Mouse (Mus musculus) forebrain, embryonic 15.5 days (tissue): ENCODE measurements around the gene Crip2. TPM values are rescaled to one million over a fixed set of nuclear protein-coding genes. Genes with fewer than 3 reads are reported as not detected.

Experiments used
- ATAC-seq: fragments of 200-750 bp; cut with Nextera tagmentation; replicated peaks from 2 replicates; pipeline ENCODE4 v1.8.0; 2017; ENCODE audit warnings: mild to moderate bottlenecking, moderate TSS enrichment, moderate library complexity
- H3K27ac ChIP-seq: fragments of 300-500 bp; sonication (generic); replicated peaks from 2 replicates; pipeline ENCODE4 v1.5.1; 2015; ENCODE audit warnings: mild to moderate bottlenecking, inconsistent platforms
- H3K27me3 ChIP-seq: fragments of 300-500 bp; sonication (generic); 2 replicates; pipeline ENCODE4 v1.6.1; 2015; ENCODE audit warnings: inconsistent platforms
- H3K36me3 ChIP-seq: fragments of 300-500 bp; sonication (generic); 2 replicates; pipeline ENCODE4 v1.6.1; 2015; ENCODE audit warnings: mild to moderate bottlenecking, inconsistent platforms
- H3K4me1 ChIP-seq: fragments of 300-500 bp; sonication (generic); 2 replicates; pipeline ENCODE4 v1.6.1; 2015; ENCODE audit warnings: inconsistent platforms
- H3K4me2 ChIP-seq: fragments of 300-500 bp; sonication (generic); replicated peaks from 2 replicates; pipeline ENCODE4 v1.6.1; 2015; ENCODE audit warnings: mild to moderate bottlenecking, inconsistent platforms
- H3K4me3 ChIP-seq: fragments of 300-500 bp; sonication (generic); 2 replicates; pipeline ENCODE4 v1.5.1; 2015; ENCODE audit warnings: mild to moderate bottlenecking, inconsistent platforms
- H3K9ac ChIP-seq: fragments of 300-500 bp; sonication (generic); replicated peaks from 2 replicates; pipeline ENCODE4 v1.6.1; 2015; ENCODE audit warnings: mild to moderate bottlenecking, inconsistent platforms
- H3K9me3 ChIP-seq: fragments of 300-500 bp; sonication (generic); 2 replicates; pipeline ENCODE4 v1.6.1; 2016; ENCODE audit warnings: inconsistent platforms
- WGBS: fragments of 180-500 bp; shearing (Covaris S2); methylation state at CpG from one replicate; pipeline ENCODE4 v1.1.7; 2015; ENCODE audit warnings: mixed read lengths; 5-methylcytosine and 5-hydroxymethylcytosine counted together
- polyA plus RNA-seq: library from polyadenylated mRNA; unstranded; fragments of >200 nt; fragmentation: Nextera tagmentation; extraction: Ambion mirVana; gene quantifications from 2 replicates; pipeline ENCODE4 v1.2.1, GENCODE M21; 2015

The Crip2 gene
- 407 and 414 TPM in 2 replicates for polyA plus RNA-seq

DNA sequence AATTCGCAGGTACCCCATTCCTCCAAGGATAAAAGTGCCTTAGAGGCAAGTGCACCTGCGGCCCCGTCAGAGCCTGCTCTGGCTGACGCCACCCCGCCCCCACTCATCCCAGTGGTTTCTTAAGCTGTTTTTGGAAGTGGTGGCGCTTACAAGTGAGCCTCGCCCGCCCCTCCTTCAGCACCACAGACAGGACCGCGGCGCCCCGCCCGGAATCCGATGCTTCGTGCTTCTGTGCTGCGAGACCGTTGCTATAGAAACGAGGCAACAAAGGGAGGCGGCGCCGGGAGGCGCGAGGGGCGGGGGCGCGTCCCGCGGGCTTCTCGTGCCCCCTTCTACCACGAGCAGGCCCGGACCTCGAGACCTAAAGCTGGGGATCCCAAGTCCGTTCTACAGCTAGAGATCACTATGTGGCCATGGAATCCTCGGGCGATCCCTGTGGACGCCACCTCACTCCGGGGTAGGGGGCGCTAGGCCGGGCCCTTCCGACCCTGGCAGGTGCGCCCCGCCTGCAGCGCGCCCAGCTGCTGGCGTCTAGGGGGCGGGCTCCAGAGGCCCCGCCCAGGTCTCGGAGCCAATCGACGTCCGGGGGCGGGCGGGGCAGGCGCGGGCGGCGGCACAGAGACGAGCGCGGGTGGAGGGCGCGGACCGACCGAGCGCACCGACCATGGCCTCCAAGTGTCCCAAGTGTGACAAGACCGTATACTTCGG lies at the start of gene Crip2:
Gene Crip2, plus strand, starts transcription at position 329 of the 708 bp plus-strand sequence.
- Histone ChIP-seq H3K27ac (peak within 1 kb of the TSS; percentile 89), H3K4me1 (peaks cover 45% of the 10 kb centered on the region), H3K4me2 (peak within 1 kb of the TSS; percentile 62), H3K27me3 (no peaks in the 10 kb centered on the region), H3K9me3 (no peaks in the 10 kb centered on the region), H3K36me3 (peaks cover 42% of the 10 kb centered on the region), H3K9ac (peak within 1 kb of the TSS; percentile 51), H3K4me3 (peak within 1 kb of the TSS; percentile 70)
- ATAC-seq, result peak; percentile 87
- WGBS, result under 1% methylated on average over 67 of the region's 68 CpGs

DNA sequence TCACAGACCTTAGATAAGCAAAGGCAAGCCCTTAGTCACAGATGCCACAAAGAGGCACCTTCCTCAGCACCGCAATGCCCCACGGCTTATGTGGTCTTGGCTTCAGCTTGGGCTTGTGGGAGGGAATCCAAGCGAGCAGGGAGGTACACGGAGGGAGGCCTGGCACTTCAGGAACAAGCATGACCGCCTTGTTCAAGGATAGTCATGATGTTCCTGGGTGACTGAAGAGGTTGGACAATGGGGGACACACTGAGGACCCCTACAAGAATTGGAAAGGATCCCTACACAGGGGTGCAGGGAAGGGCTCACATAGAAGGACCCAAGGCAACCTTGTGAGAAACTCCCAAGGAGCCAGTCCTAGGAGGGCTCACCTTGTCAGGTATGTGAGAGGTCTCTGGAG lies 43.0 kb upstream of the Crip2 start:
- Histone ChIP-seq H3K9me3 (no peaks in the 10 kb centered on the region), H3K27me3 (no peaks in the 10 kb centered on the region), H3K27ac (no peak overlapping the region), H3K4me2 (peak overlapping the region; percentile 97), H3K9ac (peak overlapping the region; percentile 100; the same call in 1 of the 2 replicates), H3K4me3 (peak overlapping the region; percentile 98), H3K4me1 (peaks cover 37% of the 10 kb centered on the region), H3K36me3 (no peaks in the 10 kb centered on the region)
- ATAC-seq, result no peak
- WGBS, result 83% methylated on average over 5 of the region's 5 CpGs

DNA sequence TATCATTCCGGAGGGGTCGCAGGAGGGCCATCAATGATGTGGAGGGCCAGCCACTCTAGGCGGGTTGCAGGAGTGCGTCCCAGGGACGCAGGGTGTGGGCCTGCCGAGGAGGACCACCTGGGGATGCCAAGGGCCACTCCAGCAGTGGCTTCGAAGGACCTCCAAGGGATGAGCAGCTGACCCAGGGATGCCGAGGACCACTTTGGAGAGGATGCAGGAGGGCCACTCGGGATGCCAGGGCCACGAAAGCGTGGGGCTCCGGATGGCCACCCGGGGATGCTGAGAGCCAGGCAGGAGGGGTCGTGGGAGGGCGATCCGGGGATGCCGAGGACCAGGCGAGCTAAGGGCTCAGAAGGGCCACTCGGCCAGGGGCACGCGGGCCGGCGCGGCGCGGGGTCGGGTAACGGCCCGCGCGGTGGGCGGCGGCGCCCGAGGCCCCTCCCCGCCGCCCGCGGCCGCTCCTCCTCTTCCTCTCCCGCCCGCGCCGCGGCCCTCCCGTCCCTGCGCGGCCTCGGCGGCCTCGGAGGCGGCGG lies 42.2 kb upstream of the Crip2 start, which contains the start of gene Mta1:
Gene Mta1, plus strand, starts transcription at position 530 of the 533 bp plus-strand sequence.
- H3K27ac ChIP-seq, result peak within 1 kb of the TSS; percentile 79
- no peaks in the 10 kb centered on the region for H3K9me3 ChIP-seq
- H3K4me1 ChIP-seq, result peaks cover 41% of the 10 kb centered on the region
- H3K36me3 ChIP-seq, result no peaks in the 10 kb centered on the region
- H3K9ac ChIP-seq, result peak within 1 kb of the TSS; percentile 100
- H3K27me3 ChIP-seq, result no peaks in the 10 kb centered on the region
- H3K4me2 ChIP-seq, result peak within 1 kb of the TSS; percentile 97
- peak; percentile 72 for ATAC-seq
- WGBS, result 2% methylated on average over 47 of the region's 53 CpGs
- peak within 1 kb of the TSS; percentile 98 for H3K4me3 ChIP-seq

DNA sequence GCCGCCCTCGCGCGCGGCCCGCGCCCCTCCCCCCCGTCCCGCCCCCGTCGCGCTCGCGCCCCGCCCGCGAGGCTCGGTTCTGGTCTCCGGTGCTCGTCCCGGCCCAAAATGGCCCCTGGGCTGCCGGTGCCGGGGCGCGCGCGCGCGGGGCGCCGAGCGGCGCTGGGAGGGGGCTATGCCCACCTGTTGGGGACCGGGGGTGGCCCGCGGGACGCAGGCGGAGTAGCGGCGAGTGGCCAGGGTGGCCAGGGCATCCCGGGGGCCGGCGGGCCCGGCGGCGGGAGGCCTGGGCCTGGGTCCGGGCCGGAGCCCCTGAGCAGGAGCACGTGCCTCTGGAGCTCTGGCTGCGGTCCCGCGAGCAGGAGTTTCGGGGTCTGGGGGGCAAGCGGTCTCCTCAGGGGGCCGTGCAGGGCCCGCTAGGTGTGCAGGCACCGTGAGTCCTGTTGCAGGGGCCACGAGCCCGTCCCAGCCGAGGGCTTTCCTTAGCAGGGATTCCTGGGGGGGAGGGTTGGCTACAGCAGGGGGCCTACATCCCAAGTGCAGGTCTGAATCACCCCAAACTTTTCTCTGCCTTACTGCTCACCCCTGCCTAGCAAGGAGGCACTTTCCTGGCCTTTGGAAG lies 41.4 kb upstream of the Crip2 start:
- Histone ChIP-seq H3K27me3 (no peaks in the 10 kb centered on the region), H3K4me3 (peak overlapping the region; percentile 98), H3K9ac (peak overlapping the region; percentile 100), H3K27ac (peak overlapping the region; percentile 77), H3K36me3 (no peaks in the 10 kb centered on the region), H3K9me3 (no peaks in the 10 kb centered on the region), H3K4me2 (peak overlapping the region; percentile 92), H3K4me1 (peaks cover 41% of the 10 kb centered on the region)
- 2% methylated on average over 58 of the region's 60 CpGs for WGBS
- ATAC-seq, result peak; percentile 11; the same call in 1 of the 2 replicates

DNA sequence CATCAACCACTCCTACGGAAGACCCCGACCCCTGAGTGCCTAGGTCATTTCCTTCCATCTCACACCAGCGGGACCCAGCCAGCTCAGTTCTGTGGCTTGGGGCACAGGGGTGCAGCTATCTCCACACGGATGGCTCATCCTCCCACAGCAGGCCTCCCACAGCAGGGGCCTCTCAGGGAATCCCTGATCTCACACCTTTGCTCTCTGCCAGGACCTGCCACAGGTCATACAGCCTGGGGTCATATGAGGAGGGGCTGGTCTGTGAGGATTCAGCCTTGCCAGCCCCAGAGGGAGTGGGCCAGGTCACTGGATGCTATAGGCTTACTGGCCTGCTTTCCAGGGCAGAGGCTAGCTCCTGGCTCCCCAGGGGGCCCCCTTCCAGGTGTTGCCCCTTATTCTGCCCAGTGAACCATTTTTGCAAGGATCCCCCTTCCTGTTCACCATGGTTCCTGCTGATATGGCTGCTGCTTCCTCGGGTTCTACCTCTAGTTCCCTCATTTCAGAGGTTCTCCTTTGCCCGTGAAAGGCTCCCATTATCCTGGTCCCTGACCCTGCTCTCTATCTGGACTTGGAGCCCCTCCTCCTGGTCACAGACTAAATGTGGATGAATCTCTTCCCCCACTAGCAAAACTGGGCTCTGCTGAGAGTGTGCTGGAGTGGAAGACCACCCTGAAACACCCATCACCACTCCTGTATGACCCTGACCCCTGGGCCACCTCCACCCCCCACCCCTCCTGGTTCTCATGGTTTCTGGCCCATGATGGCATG lies 40.4 kb upstream of the Crip2 start:
- no peak overlapping the region; the same call in 1 of the 2 replicates for H3K27ac ChIP-seq
- H3K4me1 ChIP-seq, result peaks cover 41% of the 10 kb centered on the region
- H3K9ac ChIP-seq, result peak overlapping the region; percentile 100

DNA sequence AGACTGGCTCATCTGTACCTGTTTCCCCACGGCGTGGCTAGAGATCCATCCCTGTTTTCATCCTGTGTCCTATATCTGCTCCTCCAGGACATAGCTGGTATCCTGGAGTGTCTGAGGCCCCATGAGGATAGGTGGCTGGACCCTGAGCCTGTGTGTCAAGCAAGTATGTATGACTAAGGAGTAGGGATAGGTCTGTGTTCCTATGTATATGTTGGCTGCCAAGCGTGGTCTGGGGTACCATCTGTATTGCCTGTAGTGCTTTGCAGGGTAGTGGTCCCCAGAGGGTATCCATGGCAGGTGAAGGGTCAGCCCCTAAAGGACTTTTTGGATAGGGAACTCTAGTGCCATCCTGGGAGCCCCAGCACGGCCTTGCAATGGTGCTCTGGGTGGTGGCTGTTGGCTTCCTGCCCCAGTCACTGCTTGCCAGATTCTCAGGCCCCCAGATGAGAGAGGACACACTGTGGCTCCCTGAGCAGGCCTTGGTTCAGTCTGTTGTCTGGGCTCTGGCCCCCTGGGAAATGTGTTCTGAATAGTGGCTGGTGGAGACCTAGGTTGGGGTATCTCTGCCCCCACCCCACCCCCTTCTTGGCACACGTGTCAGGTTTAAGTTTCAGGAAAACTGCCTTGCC lies 39.5 kb upstream of the Crip2 start:
- no peak overlapping the region; the same call in 1 of the 2 replicates for H3K27ac ChIP-seq
- H3K27me3 ChIP-seq, result no peaks in the 10 kb centered on the region
- no peak overlapping the region for H3K4me3 ChIP-seq
- no peak overlapping the region for H3K9ac ChIP-seq
- WGBS, result 71% methylated on average over 5 of the region's 5 CpGs
- ATAC-seq, result no peak
- H3K4me2 ChIP-seq, result no peak overlapping the region
- H3K9me3 ChIP-seq, result no peaks in the 10 kb centered on the region
- no peaks in the 10 kb centered on the region for H3K36me3 ChIP-seq
- peaks cover 41% of the 10 kb centered on the region for H3K4me1 ChIP-seq

More for the DNA sequence above, 40.4 kb upstream of the Crip2 start:
- Histone ChIP-seq H3K4me3 (peak overlapping the region; percentile 98), H3K36me3 (no peaks in the 10 kb centered on the region), H3K9me3 (no peaks in the 10 kb centered on the region), H3K27me3 (no peaks in the 10 kb centered on the region), H3K4me2 (peak overlapping the region; percentile 92)
- WGBS, result 30% methylated on average over 6 of the region's 6 CpGs
- no peak for ATAC-seq

DNA sequence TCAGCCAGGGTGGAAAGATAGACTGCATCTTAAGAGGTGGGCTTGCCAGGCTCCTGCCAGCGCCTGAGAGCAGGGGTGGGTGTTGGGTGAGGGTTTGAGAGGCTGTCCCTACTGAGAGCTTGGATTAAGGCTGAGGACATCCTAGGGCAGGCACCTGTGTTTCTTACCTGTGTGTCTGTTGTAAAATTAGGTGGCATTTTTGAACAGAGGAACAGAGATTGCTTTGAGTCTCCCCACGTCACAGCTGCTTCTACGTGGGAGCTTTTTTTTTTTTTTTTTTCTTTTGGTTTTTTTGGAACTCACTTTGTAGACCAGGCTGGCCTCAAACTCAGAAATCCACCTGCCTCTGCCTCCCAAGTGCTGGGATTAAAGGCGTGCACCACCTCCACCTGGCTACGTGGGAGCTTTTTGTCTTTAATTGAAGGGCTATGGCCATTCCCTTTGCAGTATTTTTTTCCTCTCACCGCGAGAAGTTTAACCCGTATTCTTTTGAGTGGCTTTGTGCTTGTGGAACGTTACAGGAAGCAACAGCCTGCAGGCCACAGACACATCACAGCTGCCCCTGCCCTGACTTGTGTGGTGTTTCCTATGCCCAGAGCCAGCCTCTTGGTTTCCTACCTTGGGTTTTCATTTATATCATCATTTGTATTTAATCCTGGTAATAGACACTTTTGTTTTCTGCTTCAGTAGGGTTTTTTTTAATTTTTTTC lies 38.6 kb upstream of the Crip2 start:
- H3K9me3 ChIP-seq, result no peaks in the 10 kb centered on the region
- no peak overlapping the region for H3K27ac ChIP-seq
- no peaks in the 10 kb centered on the region for H3K36me3 ChIP-seq
- H3K9ac ChIP-seq, result no peak overlapping the region
- H3K27me3 ChIP-seq, result no peaks in the 10 kb centered on the region
- WGBS, result 77% methylated on average over 9 of the region's 9 CpGs
- H3K4me1 ChIP-seq, result peaks cover 41% of the 10 kb centered on the region
- no peak overlapping the region for H3K4me2 ChIP-seq
- no peak for ATAC-seq
- no peak overlapping the region for H3K4me3 ChIP-seq

DNA sequence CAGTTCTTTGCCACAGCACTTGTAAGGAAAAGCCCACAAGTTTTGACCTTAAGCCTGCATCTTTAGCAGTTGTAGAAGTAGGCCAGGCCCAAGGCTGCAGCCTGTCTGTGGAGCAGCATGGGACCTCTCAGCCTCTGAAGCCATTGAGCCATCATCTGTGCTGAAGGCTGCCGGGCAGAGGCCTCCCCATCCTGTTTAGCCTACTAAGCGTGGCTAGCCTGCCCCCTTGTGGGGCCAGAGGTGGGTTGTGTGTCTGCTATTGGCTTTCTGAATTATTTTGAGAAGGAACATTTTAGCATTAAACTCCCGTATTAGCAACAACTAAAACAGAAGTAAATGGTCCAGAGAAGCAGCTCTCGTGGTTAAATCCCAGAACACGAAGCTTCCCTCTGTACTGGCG lies 37.6 kb upstream of the Crip2 start:
- Histone ChIP-seq H3K9me3 (no peaks in the 10 kb centered on the region), H3K27ac (no peak overlapping the region), H3K36me3 (no peaks in the 10 kb centered on the region), H3K4me1 (peaks cover 35% of the 10 kb centered on the region), H3K4me2 (no peak overlapping the region), H3K4me3 (no peak overlapping the region), H3K9ac (no peak overlapping the region), H3K27me3 (no peaks in the 10 kb centered on the region)
- 0 out of 2 replicates have a peak, but pooled peaks have one; percentile 27 for ATAC-seq
- 60% methylated on average over 6 of the region's 6 CpGs for WGBS

DNA sequence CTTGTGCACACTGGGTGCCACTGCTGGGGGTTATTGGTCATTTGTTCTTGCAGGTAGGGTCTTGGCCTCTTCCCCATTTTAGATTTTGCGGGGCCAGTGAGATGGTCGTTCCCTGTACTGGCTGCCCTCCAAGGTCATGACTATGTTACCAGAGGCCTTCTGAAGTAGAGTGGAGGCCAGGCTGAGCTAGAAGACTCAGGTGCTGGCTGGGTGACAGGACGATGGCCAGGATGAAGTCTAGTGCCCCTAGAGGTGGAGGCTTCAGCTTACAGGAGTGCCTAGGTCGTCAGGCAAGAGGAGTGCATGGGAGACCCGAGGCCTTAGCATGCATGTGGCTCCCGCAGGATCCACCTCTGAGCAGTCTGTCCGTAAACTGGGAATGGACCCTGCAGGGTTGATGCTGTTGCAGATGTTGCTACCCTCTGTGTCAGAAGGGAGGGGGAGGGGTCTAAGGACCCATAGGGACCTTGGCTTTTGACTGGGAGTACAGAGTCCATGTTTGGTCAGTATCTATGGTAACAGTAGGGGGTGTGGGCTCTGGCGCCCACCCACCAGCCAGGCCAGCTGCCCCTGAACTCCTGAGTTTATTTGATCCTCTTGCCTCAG lies 36.1 kb upstream of the Crip2 start:
- Histone ChIP-seq H3K4me1 (peaks cover 28% of the 10 kb centered on the region), H3K27ac (no peak overlapping the region), H3K36me3 (no peaks in the 10 kb centered on the region), H3K9ac (no peak overlapping the region), H3K9me3 (no peaks in the 10 kb centered on the region), H3K4me3 (no peak overlapping the region), H3K27me3 (no peaks in the 10 kb centered on the region), H3K4me2 (no peak overlapping the region)
- WGBS, result 88% methylated on average over 8 of the region's 8 CpGs
- no peak for ATAC-seq

DNA sequence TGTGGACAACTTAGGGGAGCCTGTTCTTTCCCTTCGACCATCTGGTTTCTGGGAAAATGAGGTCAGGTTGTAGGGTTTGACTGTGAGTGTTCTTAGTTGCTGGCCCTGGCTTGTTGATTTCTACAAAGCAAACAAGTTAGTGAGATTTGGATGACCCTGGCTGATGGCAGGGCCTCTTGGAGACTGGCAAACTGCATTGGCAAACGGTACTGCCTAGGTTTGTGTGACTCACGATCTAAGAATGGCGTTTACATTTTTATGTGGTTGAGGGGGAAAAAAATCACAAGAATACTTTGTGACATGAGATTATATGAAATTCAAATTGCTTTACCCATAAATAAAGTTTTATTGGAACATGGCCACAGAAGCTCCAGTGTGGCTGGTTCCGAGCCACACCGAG lies 33.6 kb upstream of the Crip2 start:
- H3K4me1 ChIP-seq, result peaks cover 5% of the 10 kb centered on the region; the same call in 1 of the 2 replicates
- H3K9me3 ChIP-seq, result no peaks in the 10 kb centered on the region
- WGBS, result 93% methylated on average over 6 of the region's 6 CpGs

More for the DNA sequence above, 33.6 kb upstream of the Crip2 start:
- Histone ChIP-seq H3K36me3 (no peaks in the 10 kb centered on the region), H3K9ac (no peak overlapping the region), H3K27ac (no peak overlapping the region), H3K4me3 (no peak overlapping the region), H3K27me3 (no peaks in the 10 kb centered on the region), H3K4me2 (no peak overlapping the region)
- no peak for ATAC-seq
